Mouse (Mus musculus) liver, embryonic 11.5 days (tissue): ENCODE measurements around the gene Slf2. TPM values are rescaled to one million over a fixed set of nuclear protein-coding genes. Genes with fewer than 3 reads are reported as not detected.
A peak's percentile ranks its signal among the peaks of the same experiment; 100 is the strongest.

ENCODE experiments used
- ATAC-seq: fragments of 200-750 bp; cut with Nextera tagmentation; replicated peaks from 2 replicates; pipeline ENCODE4 v1.8.0; 2017; ENCODE audit warnings: moderate number of reproducible peaks, mild to moderate bottlenecking, moderate TSS enrichment, moderate library complexity; ENCODE audit not compliant: low FRiP score
- DNase-seq: peaks from one replicate; pipeline ENCODE4 v3.0.0-alpha.2; 2017; ENCODE audit warnings: low spot score
- H3K27ac ChIP-seq: fragments of 300-500 bp; sonication (generic); 2 replicates; pipeline ENCODE4 v1.5.1; 2014; ENCODE audit warnings: mild to moderate bottlenecking, low read depth, low read length, control low read depth
- H3K27me3 ChIP-seq: fragments of 300-500 bp; sonication (generic); replicated peaks from 2 replicates; pipeline ENCODE4 v1.6.1; 2014; ENCODE audit warnings: low read length, mixed read lengths; ENCODE audit not compliant: control insufficient read depth, insufficient read depth
- H3K36me3 ChIP-seq: fragments of 300-500 bp; sonication (generic); 2 replicates; pipeline ENCODE4 v1.6.1; 2014; ENCODE audit warnings: mild to moderate bottlenecking, low read length, moderate library complexity, mixed read lengths; ENCODE audit not compliant: control insufficient read depth, insufficient read depth
- H3K4me1 ChIP-seq: fragments of 300-500 bp; sonication (generic); replicated peaks from 2 replicates; pipeline ENCODE4 v1.6.1; 2014; ENCODE audit warnings: low read length, mixed read lengths; ENCODE audit not compliant: control insufficient read depth, insufficient read depth
- H3K4me2 ChIP-seq: fragments of 300-500 bp; sonication (generic); 2 replicates; pipeline ENCODE4 v1.6.1; 2014; ENCODE audit warnings: mild to moderate bottlenecking, control low read depth, moderate library complexity
- H3K4me3 ChIP-seq: fragments of 300-500 bp; sonication (generic); 2 replicates; pipeline ENCODE4 v1.5.1; 2014; ENCODE audit warnings: low read depth, low read length, control low read depth
- H3K9ac ChIP-seq: fragments of 300-500 bp; sonication (generic); 2 replicates; pipeline ENCODE4 v1.6.1; 2014; ENCODE audit warnings: low read depth, low read length, control low read depth
- H3K9me3 ChIP-seq: fragments of 300-500 bp; sonication (generic); 2 replicates; pipeline ENCODE4 v1.6.1; 2016; ENCODE audit warnings: low read length, inconsistent platforms, mixed read lengths; ENCODE audit not compliant: control insufficient read depth
- WGBS: fragments of 180-500 bp; shearing (Covaris S2); extraction: QIAGEN DNeasy Blood & Tissue Kit; methylation state at CpG from one replicate; pipeline ENCODE4 v1.1.7; 2014; 5-methylcytosine and 5-hydroxymethylcytosine counted together
- polyA plus RNA-seq: library from polyadenylated mRNA; unstranded; fragments of >200 nt; fragmentation: Nextera tagmentation; extraction: Ambion mirVana; gene quantifications from 2 replicates; pipeline ENCODE4 v1.2.1, GENCODE M21; 2014

Slf2 gene
- polyA plus RNA-seq, 1 experiment from 2014 or later = 49.8 TPM

GRCm38 (mm10) chr19:44982477-44983115 is 51.6 kb downstream of the Slf2 start:
- Histone ChIP-seq H3K9me3 (no peaks in the 10 kb centered on the region), H3K9ac (no peak overlapping the region), H3K4me2 (no peak overlapping the region), H3K27ac (no peak overlapping the region), H3K27me3 (no peaks in the 10 kb centered on the region; the same call in 1 of the 2 replicates), H3K4me1 (no peaks in the 10 kb centered on the region; the same call in 1 of the 2 replicates), H3K36me3 (peaks cover 14% of the 10 kb centered on the region), H3K4me3 (no peak overlapping the region)
- 78% methylated on average over 7 of the region's 7 CpGs for WGBS
- ATAC-seq = no peak
- DNase-seq = no peak

- Histone ChIP-seq H3K4me3 (no peak overlapping the region), H3K9ac (no peak overlapping the region), H3K27ac (no peak overlapping the region), H3K4me2 (no peak overlapping the region), H3K27me3 (peaks cover 2% of the 10 kb centered on the region; the same call in 1 of the 2 replicates), H3K36me3 (peaks cover 13% of the 10 kb centered on the region), H3K4me1 (no peaks in the 10 kb centered on the region; the same call in 1 of the 2 replicates), H3K9me3 (no peaks in the 10 kb centered on the region)
- 88% methylated on average over 6 of the region's 6 CpGs for WGBS
- DNase-seq (no peak), ATAC-seq (no peak)
These were observed 52.4 kb downstream of the Slf2 start for GRCm38 (mm10) chr19:44983366-44983765.

- DNase-seq = no peak
- Histone ChIP-seq H3K27me3 (peaks cover 13% of the 10 kb centered on the region), H3K9ac (no peak overlapping the region), H3K4me1 (peaks cover 5% of the 10 kb centered on the region; the same call in 1 of the 2 replicates), H3K36me3 (peaks cover 12% of the 10 kb centered on the region), H3K4me2 (no peak overlapping the region), H3K9me3 (no peaks in the 10 kb centered on the region), H3K4me3 (no peak overlapping the region), H3K27ac (no peak overlapping the region)
- WGBS = 88% methylated on average over 4 of the region's 4 CpGs
- ATAC-seq = no peak
These were observed 53.5 kb downstream of the Slf2 start for GRCm38 (mm10) chr19:44984420-44984819.

GRCm38 (mm10) chr19:44985159-44985988 is 54.4 kb downstream of the Slf2 start:
- Histone ChIP-seq H3K4me1 (peaks cover 6% of the 10 kb centered on the region; the same call in 1 of the 2 replicates), H3K27me3 (peaks cover 19% of the 10 kb centered on the region), H3K4me3 (no peak overlapping the region), H3K9me3 (no peaks in the 10 kb centered on the region), H3K27ac (no peak overlapping the region), H3K4me2 (no peak overlapping the region), H3K36me3 (peaks cover 8% of the 10 kb centered on the region), H3K9ac (no peak overlapping the region)
- ATAC-seq = no peak
- DNase-seq = no peak
- 48% methylated on average over 5 of the region's 5 CpGs for WGBS

- Histone ChIP-seq H3K4me1 (peaks cover 6% of the 10 kb centered on the region; the same call in 1 of the 2 replicates), H3K9ac (no peak overlapping the region), H3K36me3 (no peaks in the 10 kb centered on the region), H3K27ac (no peak overlapping the region), H3K4me2 (no peak overlapping the region), H3K4me3 (no peak overlapping the region), H3K27me3 (peaks cover 19% of the 10 kb centered on the region), H3K9me3 (no peaks in the 10 kb centered on the region)
- ATAC-seq (no peak), DNase-seq (no peak)
- 64% methylated on average over 6 of the region's 6 CpGs for WGBS
These were observed 56.1 kb downstream of the Slf2 start for GRCm38 (mm10) chr19:44987004-44987403.

- H3K4me1 ChIP-seq = peaks cover 10% of the 10 kb centered on the region; the same call in 1 of the 2 replicates
- ATAC-seq (no peak), DNase-seq (no peak)
- no peak overlapping the region for H3K27ac ChIP-seq
- H3K4me2 ChIP-seq = no peak overlapping the region
- 60% methylated on average over 6 of the region's 6 CpGs for WGBS
- no peak overlapping the region for H3K4me3 ChIP-seq
- no peaks in the 10 kb centered on the region for H3K36me3 ChIP-seq
- peaks cover 19% of the 10 kb centered on the region for H3K27me3 ChIP-seq
- H3K9ac ChIP-seq = no peak overlapping the region
- no peaks in the 10 kb centered on the region for H3K9me3 ChIP-seq
These were observed 56.9 kb downstream of the Slf2 start for GRCm38 (mm10) chr19:44987851-44988250.

GRCm38 (mm10) chr19:44988321-44988720 is 57.4 kb downstream of the Slf2 start:
- Histone ChIP-seq H3K4me1 (peaks cover 10% of the 10 kb centered on the region; the same call in 1 of the 2 replicates), H3K27me3 (peaks cover 19% of the 10 kb centered on the region), H3K4me3 (peak overlapping the region; percentile 62), H3K36me3 (no peaks in the 10 kb centered on the region), H3K9ac (no peak overlapping the region), H3K9me3 (no peaks in the 10 kb centered on the region), H3K27ac (no peak overlapping the region), H3K4me2 (peak overlapping the region; percentile 92)
- ATAC-seq (no peak), DNase-seq (no peak)
- 39% methylated on average over 9 of the region's 9 CpGs for WGBS

- peak within 1 kb of the TSS; percentile 92 for H3K4me2 ChIP-seq
- peaks cover 19% of the 10 kb centered on the region for H3K27me3 ChIP-seq
- no peaks in the 10 kb centered on the region for H3K9me3 ChIP-seq
- ATAC-seq (peak; percentile 44; the same call in 1 of the 2 replicates), DNase-seq (peak; percentile 61)
- under 1% methylated on average over 52 of the region's 58 CpGs for WGBS
- H3K36me3 ChIP-seq = no peaks in the 10 kb centered on the region
- H3K27ac ChIP-seq = peak within 1 kb of the TSS; percentile 28; the same call in 1 of the 2 replicates
- H3K9ac ChIP-seq = peak within 1 kb of the TSS; percentile 68
- H3K4me1 ChIP-seq = peaks cover 10% of the 10 kb centered on the region; the same call in 1 of the 2 replicates
- H3K4me3 ChIP-seq = peak within 1 kb of the TSS; percentile 62
These were observed 58.0 kb downstream of the Slf2 start, which contains the start of gene Sema4g for GRCm38 (mm10) chr19:44988831-44989566. Gene Sema4g (plus strand): TSS chr19:44989101.
